In the genomic region with DNA sequence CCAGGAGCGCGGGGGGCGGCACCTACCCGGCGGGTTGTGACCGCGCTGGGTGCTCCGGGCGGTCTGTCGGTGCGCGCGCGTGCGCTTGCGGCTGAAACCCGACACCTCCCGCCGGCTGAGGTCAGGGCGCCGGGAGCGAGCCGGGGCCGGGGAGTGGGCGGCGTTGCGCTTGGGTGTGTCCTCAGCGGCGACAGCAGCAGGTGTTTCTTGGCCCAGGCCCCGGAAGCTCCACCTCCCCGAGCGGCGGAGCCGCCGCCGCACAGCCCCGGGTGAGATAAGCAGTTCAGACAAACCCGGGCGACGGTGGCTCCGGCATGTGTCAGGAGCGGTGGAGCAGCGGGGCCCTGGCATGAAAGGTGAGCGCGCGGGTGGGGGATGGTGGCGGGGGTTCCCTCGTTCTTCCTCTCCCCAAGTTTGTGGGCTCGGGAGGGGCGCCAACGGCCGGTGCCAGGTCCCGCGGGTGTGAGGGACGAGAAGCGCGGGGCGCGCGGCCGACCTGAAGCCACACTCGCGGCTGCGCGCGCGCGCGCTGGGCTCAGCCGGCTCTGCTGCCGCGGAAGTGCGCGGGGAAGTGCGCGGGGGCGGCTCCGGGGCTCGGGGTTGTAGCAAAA, we compare ENCODE assay signal across 8 mouse cellular contexts. TPM values are rescaled to one million over a fixed set of nuclear protein-coding genes. Genes with fewer than 3 reads are reported as not detected.
DNase-seq lines count a peak whose midpoint lies in the region; ATAC-seq and TF ChIP-seq lines count a peak whose summit lies in the region.

No protein-coding gene starts in this region.

- peaks cover 80% of the 10 kb centered on the region for H3K27me3 ChIP-seq in G1E (ENCODE audit: insufficient read depth, low read length)
- H3K27me3 ChIP-seq in forebrain, embryonic 11.5 days (ENCODE audit: control insufficient read depth, insufficient read depth, low read length) = no peaks in the 10 kb centered on the region

- peak; percentile 86 for DNase-seq in G1E (ENCODE audit: low spot score)
- peak; percentile 92 for DNase-seq in forebrain, embryonic 11.5 days (ENCODE audit: low spot score)
- peak; percentile 89 for DNase-seq in heart, postnatal 4 days
- DNase-seq in left cerebral cortex, adult 8-10 months (ENCODE audit: low spot score in 2 of 2) = peak; percentile 49 to 70
- peak; percentile 54 to 68 for DNase-seq in right cerebral cortex, adult 2 months (ENCODE audit: low spot score in 2 of 2)
- DNase-seq in urinary bladder, postnatal 10 days (ENCODE audit: low spot score) = peak; percentile 47

- H3K9me3 ChIP-seq in G1E (replicated peaks) = no peaks in the 10 kb centered on the region
- no peaks in the 10 kb centered on the region for H3K9me3 ChIP-seq in forebrain, embryonic 11.5 days (ENCODE audit: control insufficient read depth, low read length)

- peak overlapping the region; percentile 71 for H3K4me3 ChIP-seq in G1E (ENCODE audit: low read depth, low read length)
- H3K4me3 ChIP-seq in brown adipose tissue, adult 24 weeks (ENCODE audit: insufficient read depth, low read depth, low read length) = peak overlapping the region; percentile 71
- peak overlapping the region; percentile 61 for H3K4me3 ChIP-seq in forebrain, embryonic 11.5 days (ENCODE audit: low read depth, low read length)

- WGBS in forebrain, embryonic 11.5 days = under 1% methylated on average over 70 of the region's 79 CpGs

- H3K27ac ChIP-seq in brown adipose tissue, adult 24 weeks (replicated peaks; ENCODE audit: low read depth, low read length) = 0 out of 2 replicates have a peak overlapping the region, but pooled peaks have one; percentile 38
- H3K27ac ChIP-seq in forebrain, embryonic 11.5 days (ENCODE audit: low read depth, low read length) = peak overlapping the region; percentile 98

- peaks cover 90% of the 10 kb centered on the region for H3K4me1 ChIP-seq in G1E (ENCODE audit: insufficient read depth, low read depth, low read length)
- H3K4me1 ChIP-seq in brown adipose tissue, adult 24 weeks (ENCODE audit: control insufficient read depth, insufficient read depth, insufficient read length, low read length) = peaks cover 22% of the 10 kb centered on the region
- peaks cover 73% of the 10 kb centered on the region for H3K4me1 ChIP-seq in forebrain, embryonic 11.5 days (replicated peaks; ENCODE audit: control insufficient read depth, insufficient read depth, low read length)

- no peak for ATAC-seq in G1E (ENCODE audit: extremely low read depth, insufficient number of reproducible peaks, low FRiP score, poor library complexity, severe bottlenecking)
- peak; percentile 42 for ATAC-seq in forebrain, embryonic 11.5 days (replicated peaks; ENCODE audit: low FRiP score)
- ATAC-seq in megakaryocyte, adult 5-6 weeks (ENCODE audit: poor library complexity, severe bottlenecking) = peak; percentile 39

- TF ChIP-seq CTCF in G1E (IDR thresholded peaks at IDR 0.05; ENCODE audit: low read depth, low read length) = no peak

- H3K4me2 ChIP-seq in forebrain, embryonic 11.5 days (ENCODE audit: low read depth, low read length, severe bottlenecking) = peak overlapping the region; percentile 97

- H3K36me3 ChIP-seq in G1E (replicated peaks) = peaks cover 23% of the 10 kb centered on the region
- H3K36me3 ChIP-seq in forebrain, embryonic 11.5 days (ENCODE audit: control insufficient read depth, insufficient read depth, low read length) = no peaks in the 10 kb centered on the region

- peak overlapping the region; percentile 82 for H3K9ac ChIP-seq in forebrain, embryonic 11.5 days (ENCODE audit: low read length)

RNA-seq across cellular contexts. Expression of gene Gins2, which starts 51.8 kb away (rescaled TPM):
- total RNA-seq in G1E (2014; fragmentation: Nextera tagmentation) (34.6 and 43.9 TPM in 2 replicates), G1E (2017) (11.3 and 27.9 TPM in 2 replicates)
- 49.8 and 83.4 TPM in 2 replicates for polyA plus RNA-seq in G1E (2012)
- polyA plus RNA-seq in brown adipose tissue, adult 24 weeks (2012; ENCODE audit: insufficient read depth, insufficient read length, missing spikeins) = 5.4 and 6.5 TPM in 2 replicates
- 105 and 115 TPM in 2 replicates for polyA plus RNA-seq in forebrain, embryonic 11.5 days (2014; fragmentation: Nextera tagmentation; extraction: Ambion mirVana)
- 10 to 100 TPM; 42.0 to 43.2 TPM for total RNA-seq in heart, postnatal 4 days (2021)
- total RNA-seq in left cerebral cortex, adult 8-10 months (2022) = 1 to 10 TPM; 1.1 to 3.3 (median 2.5) TPM
- total RNA-seq in megakaryocyte, adult 5-6 weeks (2015) = 28.3 and 31.8 TPM in 2 replicates
- total RNA-seq in megakaryocyte, adult 5-6 weeks (2017) = 23.2 and 28.9 TPM in 2 replicates
